Mouse (Mus musculus) G1E (cell line): ENCODE measurements around the gene Sik1. TPM values are rescaled to one million over a fixed set of nuclear protein-coding genes. Genes with fewer than 3 reads are reported as not detected.

ENCODE experiments used
- ATAC-seq: 2 replicates; pipeline ENCODE4 v1.8.0; 2016; ENCODE audit warnings: mild to moderate bottlenecking; ENCODE audit not compliant: insufficient number of reproducible peaks, poor library complexity, low FRiP score, severe bottlenecking; ENCODE audit errors: extremely low read depth
- DNase-seq: peaks from one replicate; pipeline ENCODE4 v3.0.0; 2012; ENCODE audit warnings: low spot score
- H3K27me3 ChIP-seq: 2 replicates; pipeline ENCODE4 v1.6.1; 2012; ENCODE audit warnings: mild to moderate bottlenecking, low read length, inconsistent platforms; ENCODE audit not compliant: insufficient read depth
- H3K36me3 ChIP-seq: replicated peaks from 2 replicates; pipeline ENCODE3; 2012; ENCODE audit warnings: mild to moderate bottlenecking, inconsistent platforms
- H3K4me1 ChIP-seq: 2 replicates; pipeline ENCODE4 v1.6.1; 2012; ENCODE audit warnings: low read depth, low read length, inconsistent platforms, mixed read lengths; ENCODE audit not compliant: insufficient read depth
- H3K4me3 ChIP-seq: 2 replicates; pipeline ENCODE4 v1.5.1; 2012; ENCODE audit warnings: low read depth, mild to moderate bottlenecking, inconsistent platforms, low read length, moderate library complexity, mixed read lengths
- H3K9me3 ChIP-seq: replicated peaks from 2 replicates; pipeline ENCODE4 v1.6.1; 2012; ENCODE audit warnings: inconsistent platforms
- CTCF ChIP-seq: IDR thresholded peaks from 2 replicates; pipeline ENCODE4 v1.5.1; 2012; ENCODE audit warnings: low read depth, low read length, inconsistent platforms, mixed read lengths
- GATA1 ChIP-seq: IDR thresholded peaks from 2 replicates; pipeline ENCODE4 v1.6.1; 2012; ENCODE audit warnings: borderline replicate concordance, low read length, inconsistent platforms, mixed read lengths
- GATA2 ChIP-seq: IDR thresholded peaks from 2 replicates; pipeline ENCODE4 v1.6.1; 2012; ENCODE audit warnings: low read depth, low read length, inconsistent platforms, borderline replicate concordance
- POLR2AphosphoS5 ChIP-seq: IDR thresholded peaks from 2 replicates; pipeline ENCODE4 v1.6.1; 2012; ENCODE audit warnings: low read depth, low read length, inconsistent platforms; ENCODE audit not compliant: insufficient replicate concordance
- TAL1 ChIP-seq: conservative IDR thresholded peaks from 2 replicates; pipeline ENCODE4 v1.6.1; 2012; ENCODE audit warnings: low read depth, low read length, inconsistent platforms, mixed read lengths
- polyA plus RNA-seq: library from polyadenylated mRNA; stranded (reverse); fragments of >175 nt; gene quantifications from 2 replicates; pipeline ENCODE4 v1.2.3, GENCODE M21; 2012
- total RNA-seq, 2 experiments: library from RNA; stranded (forward) in 1 of 2; stranded (reverse) in 1 of 2; fragments of 200-1000 nt in 1 of 2; fragments of >200 nt in 1 of 2; fragmentation: Nextera tagmentation in 1 of 2; gene quantifications; 2 replicates each; pipeline ENCODE4 v1.2.3; 2014 to 2017

The Sik1 gene
- total and polyA plus RNA-seq, 3 experiments: 0.98 to 13.1 (median 6.9) TPM

DNA sequence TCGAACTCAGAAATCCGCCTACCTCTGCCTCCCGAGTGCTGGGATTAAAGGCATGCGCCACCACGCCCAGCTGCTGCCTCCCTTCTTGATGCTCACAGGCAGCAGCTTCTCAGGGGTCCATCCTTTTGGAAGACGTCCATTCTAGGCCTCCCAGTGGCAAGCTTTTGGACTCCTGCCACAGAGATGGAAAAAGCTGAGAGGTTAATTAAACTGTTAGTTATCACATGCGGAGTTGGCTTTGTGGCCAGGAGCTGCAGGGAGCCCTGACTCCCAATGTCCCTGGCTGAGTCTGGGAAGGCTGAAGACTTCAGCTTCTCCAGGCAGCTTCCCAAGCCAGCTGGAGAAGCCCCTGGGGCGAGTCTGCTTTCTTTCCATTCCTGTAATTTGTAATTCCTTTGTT, 49.6 kb downstream of the Sik1 start:
- Histone ChIP-seq H3K4me1 (no peaks in the 10 kb centered on the region), H3K9me3 (no peaks in the 10 kb centered on the region), H3K4me3 (no peak overlapping the region), H3K27me3 (peaks cover 3% of the 10 kb centered on the region; the same call in 1 of the 2 replicates), H3K36me3 (no peaks in the 10 kb centered on the region)
- ATAC-seq: no peak
- no peak for TF ChIP-seq POLR2AphosphoS5
- TF ChIP-seq GATA2: no peak
- TF ChIP-seq GATA1: no peak
- TF ChIP-seq TAL1: no peak
- TF ChIP-seq CTCF: no peak
- no peak for DNase-seq

DNA sequence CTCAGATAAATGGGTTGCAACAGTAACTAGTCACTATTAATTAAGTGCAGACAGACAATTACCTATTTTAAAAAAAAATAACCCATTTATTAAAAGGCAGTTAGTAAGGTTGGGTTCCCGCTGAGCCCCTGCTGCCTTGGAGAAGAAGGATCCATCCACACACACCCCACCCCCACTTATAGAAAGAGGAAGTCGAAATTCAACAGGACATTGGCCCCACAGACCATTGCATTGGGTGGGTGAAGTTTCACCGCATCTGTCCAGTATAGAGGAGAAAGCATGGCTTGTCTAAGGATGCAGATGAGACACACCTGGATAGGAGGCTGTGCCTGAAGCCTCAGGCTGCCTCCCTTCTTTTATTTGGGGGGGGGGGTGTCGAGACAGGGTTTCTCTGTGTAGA, 50.0 kb downstream of the Sik1 start:
- no peaks in the 10 kb centered on the region for H3K36me3 ChIP-seq
- no peak overlapping the region for H3K4me3 ChIP-seq
- no peak for ATAC-seq
- H3K9me3 ChIP-seq: no peaks in the 10 kb centered on the region
- DNase-seq: no peak
- H3K4me1 ChIP-seq: no peaks in the 10 kb centered on the region
- TF ChIP-seq POLR2AphosphoS5: no peak
- TF ChIP-seq TAL1: no peak
- TF ChIP-seq CTCF: no peak
- TF ChIP-seq GATA1: no peak
- TF ChIP-seq GATA2: no peak
- peaks cover 3% of the 10 kb centered on the region; the same call in 1 of the 2 replicates for H3K27me3 ChIP-seq

DNA sequence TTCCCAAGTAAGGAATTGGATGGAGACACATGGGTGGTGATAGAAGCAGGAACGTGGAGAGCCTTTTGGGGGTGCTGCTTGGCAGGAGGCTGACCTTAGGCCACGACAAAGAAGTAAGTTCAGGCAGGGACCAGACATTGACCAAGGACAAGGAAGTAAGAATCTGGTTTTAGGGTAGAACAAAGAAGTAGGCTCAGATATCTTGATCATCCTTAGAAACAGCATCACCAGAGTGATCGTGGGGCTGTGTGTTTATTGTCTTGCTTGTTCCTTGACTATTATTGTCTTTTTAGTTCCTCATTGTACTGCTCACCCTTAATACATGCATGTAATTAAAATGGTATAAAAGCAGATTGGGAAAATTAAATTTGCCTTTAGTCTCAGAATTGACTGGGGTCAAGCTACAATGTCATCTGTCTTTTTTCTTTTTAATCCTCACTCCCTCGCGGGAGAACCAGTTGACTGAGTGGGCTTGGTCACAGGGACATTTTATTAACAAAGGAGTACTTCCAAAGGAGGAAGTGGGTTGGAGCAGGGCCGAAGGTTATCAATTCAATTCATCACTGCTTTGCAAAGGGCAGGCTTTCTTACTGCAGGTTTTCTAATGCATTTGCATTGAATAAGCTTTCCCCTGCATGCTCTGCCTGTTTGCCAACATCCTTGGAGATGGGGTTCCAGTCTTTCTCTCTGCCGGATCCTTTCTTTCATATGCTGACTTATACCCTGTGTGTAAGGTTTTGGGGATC, 53.2 kb downstream of the Sik1 start:
- Histone ChIP-seq H3K4me1 (no peaks in the 10 kb centered on the region), H3K27me3 (no peaks in the 10 kb centered on the region), H3K4me3 (no peak overlapping the region), H3K36me3 (no peaks in the 10 kb centered on the region), H3K9me3 (no peaks in the 10 kb centered on the region)
- no peak for TF ChIP-seq CTCF
- TF ChIP-seq GATA2: no peak
- no peak for TF ChIP-seq GATA1
- TF ChIP-seq TAL1: no peak
- no peak for TF ChIP-seq POLR2AphosphoS5
- no peak for DNase-seq
- ATAC-seq: no peak

DNA sequence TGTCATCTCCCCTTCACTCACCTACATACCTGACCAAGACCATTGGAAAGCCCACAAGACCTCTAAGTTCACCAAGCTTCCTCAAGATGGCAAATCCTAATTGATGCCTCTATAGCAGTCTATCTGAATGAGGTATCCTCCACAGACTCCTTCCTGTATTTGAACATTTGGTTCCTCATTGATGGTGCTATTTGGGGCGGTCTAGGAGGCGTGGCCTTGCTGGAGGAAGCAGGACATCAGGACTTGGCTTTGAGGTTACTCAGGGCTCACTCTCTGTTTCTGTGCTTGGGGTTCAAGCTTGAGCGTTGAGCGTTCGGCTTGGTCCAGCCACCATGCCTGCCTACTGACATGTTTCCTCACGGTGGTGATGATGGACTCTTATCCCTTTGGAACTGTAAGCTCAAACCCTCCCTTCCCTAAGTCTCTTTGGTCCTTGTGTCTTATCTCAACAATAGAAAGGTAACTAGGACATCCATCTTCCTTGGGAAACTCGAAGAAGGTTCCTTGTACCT, 54.7 kb downstream of the Sik1 start:
- H3K4me3 ChIP-seq: no peak overlapping the region
- H3K27me3 ChIP-seq: no peaks in the 10 kb centered on the region
- no peaks in the 10 kb centered on the region for H3K9me3 ChIP-seq
- H3K4me1 ChIP-seq: no peaks in the 10 kb centered on the region
- DNase-seq (no peak), ATAC-seq (no peak)
- H3K36me3 ChIP-seq: no peaks in the 10 kb centered on the region
- TF ChIP-seq CTCF (no peak), GATA1 (no peak), POLR2AphosphoS5 (no peak), GATA2 (no peak), TAL1 (no peak)

DNA sequence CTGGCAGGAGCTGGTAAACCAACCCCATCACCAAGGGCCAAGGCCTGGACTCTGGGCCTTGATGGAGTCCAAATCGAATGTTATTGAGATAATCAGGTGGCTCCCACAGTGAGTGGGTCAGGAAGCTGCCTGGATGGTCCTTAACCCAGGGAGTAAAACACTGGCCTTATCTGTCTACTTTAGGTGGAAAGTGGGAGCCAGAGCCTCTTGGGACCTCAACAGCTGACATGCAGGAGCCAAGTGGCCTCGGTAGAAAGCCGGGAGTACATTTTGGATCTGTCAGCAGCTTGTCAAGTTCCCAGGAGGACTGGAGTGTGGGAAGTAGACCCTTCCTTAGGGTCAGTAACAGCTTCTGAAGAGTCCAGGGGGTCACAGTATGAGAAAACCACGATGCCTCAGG, 59.7 kb downstream of the Sik1 start:
- TF ChIP-seq TAL1 (no peak), POLR2AphosphoS5 (no peak)
- Histone ChIP-seq H3K4me1 (no peaks in the 10 kb centered on the region), H3K9me3 (no peaks in the 10 kb centered on the region), H3K36me3 (no peaks in the 10 kb centered on the region), H3K4me3 (no peak overlapping the region), H3K27me3 (no peaks in the 10 kb centered on the region; the same call in 1 of the 2 replicates)
- no peak for ATAC-seq
- no peak for DNase-seq

Other genes with a start within 250 kb of the Sik1 start
- gene Cbs, start 218.6 kb downstream of the Sik1 start, total RNA-seq (2014; fragmentation: Nextera tagmentation): not detected in 2 replicates
- gene Cbs, start 218.6 kb downstream of the Sik1 start, total RNA-seq (2017): 0.05 and 0.12 TPM in 2 replicates
- gene Cbs, start 218.6 kb downstream of the Sik1 start, polyA plus RNA-seq: not detected in 2 replicates
- 72.5 and 104 TPM in 2 replicates for gene U2af1, start 196.9 kb downstream of the Sik1 start, total RNA-seq (2014; fragmentation: Nextera tagmentation)
- gene U2af1, start 196.9 kb downstream of the Sik1 start, total RNA-seq (2017): 259 and 261 TPM in 2 replicates
- 124 and 130 TPM in 2 replicates for gene U2af1, start 196.9 kb downstream of the Sik1 start, polyA plus RNA-seq
- gene Cryaa, start 178.0 kb downstream of the Sik1 start, total RNA-seq (2014; fragmentation: Nextera tagmentation): not detected in 2 replicates
- not detected in 2 replicates for gene Cryaa, start 178.0 kb downstream of the Sik1 start, total RNA-seq (2017)
- not detected in 2 replicates for gene Cryaa, start 178.0 kb downstream of the Sik1 start, polyA plus RNA-seq
- gene Rrp1b, start 180.3 kb upstream of the Sik1 start, total RNA-seq (2014; fragmentation: Nextera tagmentation): 53.6 and 59.3 TPM in 2 replicates
- 33.1 and 38.5 TPM in 2 replicates for gene Rrp1b, start 180.3 kb upstream of the Sik1 start, total RNA-seq (2017)
- 156 and 201 TPM in 2 replicates for gene Rrp1b, start 180.3 kb upstream of the Sik1 start, polyA plus RNA-seq
- not detected in 2 replicates for gene Hsf2bp, start 180.5 kb upstream of the Sik1 start, total RNA-seq (2014; fragmentation: Nextera tagmentation)
- gene Hsf2bp, start 180.5 kb upstream of the Sik1 start, total RNA-seq (2017): not detected in 2 replicates
- gene Hsf2bp, start 180.5 kb upstream of the Sik1 start, polyA plus RNA-seq: not detected in 2 replicates